Mouse (Mus musculus) c-Kit-negative CD71-positive TER-119-positive erythroid progenitor cells, embryonic 14.5 days (primary cell): ENCODE measurements around the gene Tmem175.
"Not testable (repeated sequence)": the region's sequence is repeated elsewhere in the genome, so short reads cannot be mapped to it uniquely, and the experiment has no call there.

Experiments used
- DNase-seq: peaks from one replicate; pipeline ENCODE4 v3.0.0-alpha.2; 2013; ENCODE audit warnings: low read depth, low spot score

Gene Tmem175

GRCm38 (mm10) chr5:108629634-108630483 is at the start of gene Tmem175, which contains the start of gene Gak:
Gene Tmem175 (plus strand): TSS chr5:108629770.
Gene Gak (minus strand): TSS chr5:108629755.
- peak; percentile 87 for DNase-seq

- no peak for DNase-seq
These were observed 48.1 kb upstream of the Tmem175 start for GRCm38 (mm10) chr5:108581361-108581891.

DNA sequence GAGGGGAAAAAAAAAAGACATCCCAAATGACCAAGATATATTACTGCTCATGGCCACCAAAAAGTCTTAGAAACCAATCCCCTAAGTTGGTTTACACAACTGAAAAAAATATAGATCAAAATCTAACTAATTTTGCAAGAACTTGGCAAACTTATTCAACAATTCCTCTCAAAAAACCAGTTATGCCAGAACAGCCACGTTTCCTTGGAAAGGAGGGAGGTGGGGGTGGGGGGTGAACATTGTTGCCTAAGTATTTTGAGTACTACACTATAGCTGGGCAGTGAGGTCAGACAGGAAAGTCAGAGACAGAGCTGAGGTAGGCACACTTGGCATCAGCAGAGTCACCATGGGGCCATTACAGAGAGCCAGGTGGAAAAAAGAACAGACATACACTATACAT is 29.6 kb upstream of the Tmem175 start:
- no peak for DNase-seq

DNA sequence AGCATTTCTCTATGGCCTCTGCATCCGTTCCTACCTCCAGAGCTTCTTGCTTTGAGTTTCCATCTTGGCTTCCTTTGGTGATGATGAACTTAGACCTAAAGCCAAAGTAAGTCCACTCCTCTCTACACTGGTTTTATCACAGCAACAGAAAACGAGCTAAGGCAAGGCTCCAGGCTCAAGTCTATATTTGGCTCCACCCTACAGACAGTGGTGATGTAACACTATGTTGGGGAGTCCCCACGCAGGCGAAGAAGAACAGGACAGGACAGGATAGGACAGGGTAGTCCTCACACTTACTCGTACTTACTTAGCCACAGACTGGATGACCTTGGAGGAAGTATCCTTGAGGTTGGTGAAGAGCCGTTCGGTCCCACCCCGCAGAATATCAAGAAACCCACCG is 27.0 kb upstream of the Tmem175 start:
- DNase-seq: no peak

- no peak for DNase-seq
These were observed 19.1 kb upstream of the Tmem175 start for GRCm38 (mm10) chr5:108610426-108610825.

GRCm38 (mm10) chr5:108621870-108622269 is 7.7 kb upstream of the Tmem175 start:
- DNase-seq: no peak

DNA sequence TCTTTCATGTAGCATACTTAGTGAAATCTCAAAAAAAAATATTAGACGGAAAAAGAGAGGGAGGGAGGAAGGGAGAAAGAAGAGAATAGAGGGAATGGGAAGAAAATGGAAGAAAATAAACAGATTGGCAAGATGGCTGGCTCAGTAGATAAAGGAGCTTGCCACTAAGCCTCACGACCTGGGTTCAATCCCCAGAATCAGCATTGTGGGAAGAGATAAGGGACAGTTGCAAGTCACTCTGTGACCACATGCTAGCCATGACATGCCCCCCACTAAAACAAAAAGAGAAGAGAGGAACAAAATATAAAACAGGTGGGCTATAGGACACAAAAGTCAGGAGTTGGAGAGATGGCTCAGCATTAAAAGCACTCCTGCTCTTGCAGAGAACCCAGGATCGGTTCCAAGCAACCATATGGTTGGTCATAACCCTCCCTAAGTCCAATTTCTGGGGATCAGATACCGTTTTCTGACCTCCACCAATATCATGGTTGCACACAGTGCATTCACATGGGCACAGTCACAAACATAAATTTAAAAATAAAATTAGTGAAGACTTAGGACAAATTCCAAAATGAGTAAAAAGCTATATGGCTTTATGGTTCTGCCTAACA is 3.4 kb upstream of the Tmem175 start:
- DNase-seq: no peak

GRCm38 (mm10) chr5:108628891-108629633 is 508 bp upstream of the Tmem175 start:
- peak; percentile 19 for DNase-seq

DNA sequence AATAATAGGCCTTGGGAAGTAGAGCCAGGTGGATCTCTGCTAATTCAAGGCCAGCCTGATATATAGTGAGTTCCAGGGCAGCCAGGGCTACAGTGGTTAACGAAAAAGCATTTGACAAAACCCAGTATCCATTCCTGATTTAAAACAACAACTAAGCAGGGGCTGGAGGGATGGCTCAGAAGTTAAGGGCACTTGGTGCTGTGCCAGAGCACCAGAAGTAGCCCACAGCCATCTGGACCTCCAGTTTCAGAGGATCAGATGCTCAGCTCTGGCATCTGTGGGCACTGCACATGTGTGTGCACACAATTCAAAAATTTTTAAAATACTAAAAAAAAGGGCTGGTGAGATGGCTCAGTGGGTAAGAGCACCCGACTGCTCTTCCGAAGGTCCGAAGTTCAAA is 4.1 kb downstream of the Tmem175 start:
- no peak for DNase-seq

DNA sequence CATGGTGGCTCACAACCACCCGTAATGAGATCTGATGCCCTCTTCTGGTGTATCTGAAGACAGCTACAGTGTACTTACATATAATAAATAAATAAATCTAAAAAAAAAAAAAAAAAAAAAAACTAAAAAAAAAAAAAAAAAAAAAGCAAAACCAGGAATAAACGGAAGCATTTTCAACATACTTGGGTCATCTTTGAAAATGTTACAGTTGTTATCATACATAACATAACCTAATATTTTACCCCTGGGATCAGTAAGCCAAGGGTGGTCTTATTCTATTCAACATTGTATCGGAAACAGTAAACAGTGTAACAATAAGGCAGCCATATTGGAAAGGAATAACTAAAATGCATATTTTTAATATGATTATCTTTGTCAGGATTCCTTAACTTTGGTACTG is 4.5 kb downstream of the Tmem175 start:
- DNase-seq: not testable (repeated sequence)

GRCm38 (mm10) chr5:108636172-108636571 is 6.6 kb downstream of the Tmem175 start:
- DNase-seq: no peak

DNA sequence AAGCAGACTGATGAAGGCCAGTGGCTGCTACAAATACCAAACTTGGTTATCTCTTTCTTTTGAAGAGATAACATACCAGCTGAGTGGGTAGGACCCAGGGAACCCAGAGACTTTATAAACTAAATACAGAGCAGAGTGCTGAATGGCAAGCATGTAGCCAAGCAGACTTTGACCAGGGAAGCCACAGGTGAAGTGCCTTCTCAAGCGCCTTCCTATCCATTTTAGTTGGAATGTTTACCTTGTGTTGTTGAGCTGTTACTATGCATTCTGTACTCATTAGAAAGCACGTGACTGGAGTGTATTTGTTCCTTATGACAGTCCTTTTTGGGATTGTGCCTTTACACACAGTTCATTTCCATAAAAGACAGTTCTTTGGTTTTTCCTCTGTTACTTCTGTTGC is 14.1 kb downstream of the Tmem175 start:
- no peak for DNase-seq

DNA sequence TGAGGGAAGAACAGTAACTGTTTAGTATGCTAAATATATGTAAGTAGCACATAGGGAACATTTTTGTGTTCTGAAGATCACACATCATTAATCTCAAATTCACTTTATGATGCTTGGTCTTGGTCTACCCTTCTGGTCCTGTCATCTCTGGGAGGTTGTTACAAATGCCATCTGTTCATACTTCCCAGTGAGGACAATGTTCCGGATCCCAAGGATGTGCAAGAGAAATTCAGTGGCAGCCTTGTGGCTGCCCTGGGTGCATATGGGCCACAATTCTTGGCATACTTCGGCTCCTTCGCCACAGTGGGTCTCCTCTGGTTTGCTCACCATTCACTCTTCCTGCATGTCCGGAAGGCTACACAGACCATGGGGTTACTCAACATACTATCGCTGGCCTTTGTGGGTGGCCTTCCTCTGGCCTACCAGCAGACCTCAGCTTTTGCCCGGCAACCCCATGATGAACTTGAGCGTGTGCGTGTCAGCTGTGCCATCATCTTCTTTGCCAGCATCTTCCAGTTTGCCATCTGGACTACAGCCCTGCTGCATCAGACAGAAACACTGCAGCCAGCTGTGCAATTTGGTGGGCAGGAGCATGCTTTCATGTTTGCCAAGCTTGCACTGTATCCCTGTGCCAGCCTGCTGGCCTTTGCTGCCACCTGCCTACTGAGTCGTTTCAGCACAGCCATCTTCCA is 16.2 kb downstream of the Tmem175 start:
- no peak for DNase-seq

GRCm38 (mm10) chr5:108646343-108646660 is 16.7 kb downstream of the Tmem175 start:
- DNase-seq: no peak

- DNase-seq: no peak
These were observed 17.7 kb downstream of the Tmem175 start for GRCm38 (mm10) chr5:108647311-108647710.

- no peak for DNase-seq
These were observed 18.4 kb downstream of the Tmem175 start for GRCm38 (mm10) chr5:108647820-108648465.

DNA sequence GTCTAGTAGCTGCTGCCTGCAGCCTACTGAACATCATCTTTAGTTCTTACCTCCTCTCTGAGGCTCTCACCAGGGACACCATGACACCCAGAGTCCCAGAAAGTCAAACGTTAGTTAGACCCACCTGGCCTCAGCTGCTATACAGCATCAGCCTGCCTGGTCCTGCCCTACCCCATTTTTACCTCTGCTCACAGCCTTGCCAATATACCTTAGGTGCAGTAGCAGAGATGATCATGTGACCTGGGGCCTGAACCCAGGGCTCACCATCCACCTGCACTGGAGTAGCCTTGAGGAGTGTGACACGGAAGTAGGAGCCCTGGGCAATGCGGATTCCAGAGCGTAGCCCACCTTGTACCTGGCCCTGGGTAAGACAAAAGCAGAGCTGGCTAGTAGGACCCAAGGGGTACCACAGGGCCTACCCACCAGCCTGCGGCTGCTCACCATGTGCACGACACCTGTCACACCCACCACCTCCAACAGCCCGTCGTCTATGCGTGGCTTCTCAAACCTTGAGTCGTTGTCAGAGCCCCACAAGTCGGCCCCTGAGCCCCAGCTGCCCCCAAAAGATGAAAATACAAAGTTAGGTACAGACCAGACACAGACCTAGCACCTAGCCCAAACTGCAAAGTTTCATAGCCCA is 19.5 kb downstream of the Tmem175 start:
- DNase-seq: no peak

DNA sequence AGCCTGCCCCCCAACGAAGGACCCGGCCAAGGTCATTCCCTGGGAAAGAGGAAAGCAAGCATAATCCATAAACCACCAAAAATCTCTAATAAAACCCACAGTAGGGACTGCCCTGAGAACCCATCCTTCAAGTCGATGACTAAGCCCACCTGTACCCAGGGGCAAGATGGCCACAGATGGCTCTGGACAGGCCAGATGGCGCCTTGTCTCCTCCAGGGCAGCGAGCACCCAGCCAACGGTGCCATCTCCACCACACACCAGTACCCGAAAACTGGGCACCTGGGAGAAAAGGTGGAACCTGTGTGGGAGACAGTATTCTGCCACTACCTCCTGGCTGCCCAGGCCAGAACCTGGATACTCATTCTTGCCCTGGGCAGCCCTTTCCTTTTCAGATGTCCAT is 20.8 kb downstream of the Tmem175 start:
- DNase-seq: no peak

GRCm38 (mm10) chr5:108651136-108651720 is 21.7 kb downstream of the Tmem175 start:
- no peak for DNase-seq

DNA sequence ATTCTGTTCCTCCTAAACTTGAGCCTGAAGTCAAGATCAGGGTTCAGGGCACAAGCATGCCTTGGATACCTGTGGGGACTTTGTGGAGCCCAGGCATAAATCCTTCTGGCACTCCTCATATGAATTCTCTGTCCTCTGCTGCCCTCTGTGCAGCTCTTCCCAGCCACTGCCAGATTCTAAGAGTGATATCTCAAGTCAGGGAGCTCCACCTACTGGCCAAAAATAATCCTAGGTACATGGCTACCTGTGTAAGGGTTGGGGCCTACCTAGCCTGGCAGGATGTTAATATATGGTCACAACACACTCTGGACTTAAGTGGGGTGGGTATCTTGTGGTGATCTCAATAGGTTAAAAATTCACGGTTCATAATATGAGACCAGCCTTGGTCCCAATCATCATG is 22.3 kb downstream of the Tmem175 start:
- DNase-seq: no peak
